Mouse (Mus musculus) midbrain, embryonic 11.5 days (tissue): Measurements from ENCODE around the gene Doc2g. TPM values are rescaled to one million over a fixed set of nuclear protein-coding genes. Genes with fewer than 3 reads are reported as not detected.
"Not testable (repeated sequence)": the region's sequence is repeated elsewhere in the genome, so short reads cannot be mapped to it uniquely, and the experiment has no call there.

Experiments used
- ATAC-seq: fragments of 200-750 bp; cut with Nextera tagmentation; 2 replicates; pipeline ENCODE4 v1.8.0; 2017; ENCODE audit warnings: moderate TSS enrichment, moderate library complexity; ENCODE audit not compliant: low FRiP score
- DNase-seq: peaks from one replicate; pipeline ENCODE4 v3.0.0; 2015; ENCODE audit warnings: low spot score; ENCODE audit errors: missing footprints
- H3K27ac ChIP-seq: fragments of 300-500 bp; sonication (generic); 2 replicates; pipeline ENCODE4 v1.5.1; 2014; ENCODE audit warnings: low read depth, low read length
- H3K27me3 ChIP-seq: fragments of 300-500 bp; sonication (generic); 2 replicates; pipeline ENCODE4 v1.6.1; 2014; ENCODE audit warnings: mild to moderate bottlenecking, low read length, moderate library complexity, mixed read lengths; ENCODE audit not compliant: control insufficient read depth, insufficient read depth
- H3K36me3 ChIP-seq: fragments of 300-500 bp; sonication (generic); 2 replicates; pipeline ENCODE4 v1.6.1; 2014; ENCODE audit warnings: mild to moderate bottlenecking, low read length, moderate library complexity, mixed read lengths; ENCODE audit not compliant: control insufficient read depth, insufficient read depth
- H3K4me1 ChIP-seq: fragments of 300-500 bp; sonication (generic); 2 replicates; pipeline ENCODE4 v1.6.1; 2014; ENCODE audit warnings: low read length; ENCODE audit not compliant: control insufficient read depth, insufficient read depth
- H3K4me2 ChIP-seq: fragments of 300-500 bp; sonication (generic); 2 replicates; pipeline ENCODE4 v1.6.1; 2014; ENCODE audit warnings: mild to moderate bottlenecking, moderate library complexity
- H3K4me3 ChIP-seq: fragments of 300-500 bp; sonication (generic); 2 replicates; pipeline ENCODE4 v1.5.1; 2014; ENCODE audit warnings: low read depth, low read length
- H3K9ac ChIP-seq: fragments of 300-500 bp; sonication (generic); 2 replicates; pipeline ENCODE4 v1.6.1; 2014; ENCODE audit warnings: low read length
- H3K9me3 ChIP-seq: fragments of 300-500 bp; sonication (generic); 2 replicates; pipeline ENCODE4 v1.6.1; 2016; ENCODE audit warnings: low read length; ENCODE audit not compliant: control insufficient read depth
- WGBS: fragments of 180-500 bp; shearing (Covaris S2); extraction: QIAGEN DNeasy Blood & Tissue Kit; methylation state at CpG from one replicate; pipeline ENCODE4 v1.1.7; 2014; 5-methylcytosine and 5-hydroxymethylcytosine counted together
- polyA plus RNA-seq: library from polyadenylated mRNA; unstranded; fragments of >200 nt; fragmentation: Nextera tagmentation; extraction: Ambion mirVana; gene quantifications from 2 replicates; pipeline ENCODE4 v1.2.1, GENCODE M21; 2014

Gene Doc2g
- polyA plus RNA-seq, 1 experiment from 2014 or later = 1.5 TPM

DNA sequence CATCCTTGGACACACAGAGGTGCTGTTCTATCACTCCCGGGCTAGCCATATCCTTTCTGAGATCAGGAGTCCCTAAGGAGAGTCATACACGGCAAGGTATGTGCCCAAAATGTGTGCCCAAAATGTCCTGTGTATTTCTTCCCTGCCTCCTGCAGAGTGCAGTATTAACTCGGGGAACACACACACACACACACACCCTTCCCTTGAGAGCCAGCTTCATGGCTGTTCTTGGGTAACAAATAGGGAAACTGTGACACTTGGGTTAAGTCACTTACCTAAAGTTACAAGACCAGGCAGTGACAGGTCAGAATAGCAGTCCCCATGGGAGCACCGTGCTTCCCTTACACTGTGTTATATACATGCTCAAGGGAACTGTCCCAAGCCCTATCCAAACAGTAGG, 39.1 kb upstream of the Doc2g start:
- no peak for ATAC-seq
- WGBS = 78% methylated on average over 4 of the region's 4 CpGs
- no peak overlapping the region for H3K4me3 ChIP-seq
- no peaks in the 10 kb centered on the region for H3K9me3 ChIP-seq
- H3K4me2 ChIP-seq = no peak overlapping the region
- no peak overlapping the region for H3K27ac ChIP-seq
- no peaks in the 10 kb centered on the region for H3K36me3 ChIP-seq
- no peak for DNase-seq
- H3K27me3 ChIP-seq = no peaks in the 10 kb centered on the region
- no peak overlapping the region for H3K9ac ChIP-seq
- H3K4me1 ChIP-seq = no peaks in the 10 kb centered on the region

DNA sequence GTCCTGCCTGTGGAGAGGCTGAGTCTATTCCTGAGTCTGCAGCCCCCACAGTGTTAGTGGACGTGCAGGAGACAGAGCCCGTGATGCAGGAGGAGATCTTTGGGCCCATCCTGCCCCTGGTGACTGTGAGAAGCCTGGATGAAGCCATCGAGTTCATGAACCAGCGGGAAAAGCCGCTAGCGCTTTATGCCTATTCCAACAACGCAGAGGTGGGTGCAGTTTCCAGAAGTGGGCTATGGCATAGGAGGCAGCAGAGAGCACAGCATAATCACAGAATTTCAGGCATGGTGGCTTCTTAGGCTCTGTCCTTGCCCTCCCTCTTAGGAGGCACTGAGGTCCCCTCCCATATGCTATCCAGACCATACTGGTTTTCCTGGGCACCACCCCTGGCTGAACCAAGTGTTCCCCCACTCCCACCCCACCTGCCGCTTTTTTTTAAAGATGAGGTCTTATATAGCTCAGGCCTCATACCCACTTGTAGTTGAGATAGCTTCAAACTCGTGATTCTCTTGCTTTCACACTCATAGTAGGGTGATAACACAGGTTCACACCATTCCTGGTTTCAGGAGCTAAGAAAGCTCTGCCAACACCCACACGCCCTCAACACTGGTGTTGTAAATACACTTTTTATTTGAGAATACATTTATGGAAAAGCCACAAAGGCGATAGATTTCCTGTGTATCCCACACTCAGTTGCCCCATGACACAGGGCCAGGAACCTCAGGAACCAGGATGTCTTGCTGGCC, 36.6 kb upstream of the Doc2g start:
- 70% methylated on average over 11 of the region's 11 CpGs for WGBS
- Histone ChIP-seq H3K27ac (no peak overlapping the region), H3K27me3 (no peaks in the 10 kb centered on the region), H3K4me1 (no peaks in the 10 kb centered on the region), H3K4me3 (no peak overlapping the region), H3K36me3 (no peaks in the 10 kb centered on the region), H3K4me2 (no peak overlapping the region), H3K9me3 (no peaks in the 10 kb centered on the region), H3K9ac (no peak overlapping the region)
- DNase-seq = peak; percentile 70
- no peak for ATAC-seq

DNA sequence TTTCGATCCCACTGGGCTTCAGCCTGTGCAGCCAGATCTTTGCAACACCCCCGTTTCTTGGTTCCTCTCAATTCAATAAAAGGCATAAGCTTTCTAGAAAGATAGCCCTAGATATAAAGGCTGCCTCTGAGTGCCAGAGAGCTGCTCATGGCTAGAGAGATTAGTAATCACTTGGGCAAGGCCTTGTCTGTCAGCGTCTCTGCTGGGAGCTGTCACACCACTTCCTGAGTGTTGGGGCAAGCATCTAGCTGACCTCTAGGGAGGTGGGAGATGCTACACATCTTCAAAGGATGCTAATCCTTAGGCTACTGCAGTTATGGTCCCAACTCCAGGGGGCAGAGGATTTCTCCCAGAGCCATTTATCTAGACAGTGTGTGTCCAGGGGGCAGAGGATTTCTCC, 35.9 kb upstream of the Doc2g start:
- Histone ChIP-seq H3K9ac (no peak overlapping the region), H3K4me3 (no peak overlapping the region), H3K36me3 (no peaks in the 10 kb centered on the region), H3K4me1 (no peaks in the 10 kb centered on the region), H3K9me3 (no peaks in the 10 kb centered on the region), H3K27ac (no peak overlapping the region), H3K27me3 (no peaks in the 10 kb centered on the region), H3K4me2 (no peak overlapping the region)
- 67% methylated on average over 3 of the region's 3 CpGs for WGBS
- ATAC-seq = no peak
- peak; percentile 17 for DNase-seq

- DNase-seq (no peak), ATAC-seq (no peak)
- Histone ChIP-seq H3K27ac (no peak within 1 kb of the TSS), H3K4me1 (no peaks in the 10 kb centered on the region), H3K4me3 (no peak within 1 kb of the TSS), H3K9ac (no peak within 1 kb of the TSS), H3K36me3 (no peaks in the 10 kb centered on the region), H3K4me2 (no peak within 1 kb of the TSS), H3K9me3 (no peaks in the 10 kb centered on the region), H3K27me3 (no peaks in the 10 kb centered on the region)
- WGBS = 59% methylated on average over 9 of the region's 9 CpGs
Observed at GRCm38 (mm10) chr19:3972229-3972628, 30.9 kb upstream of the Doc2g start, which contains the start of gene Aldh3b2. Aldh3b2 (plus strand) TSS chr19:3972328.

- H3K9ac ChIP-seq, H3K4me1 ChIP-seq, H3K36me3 ChIP-seq, H3K9me3 ChIP-seq, H3K27me3 ChIP-seq, ATAC-seq, H3K4me3 ChIP-seq, H3K27ac ChIP-seq, H3K4me2 ChIP-seq: not testable (repeated sequence)
- 87% methylated on average over 6 of the region's 6 CpGs for WGBS
- DNase-seq = peak; percentile 66
Observed at GRCm38 (mm10) chr19:3974608-3975007, 28.5 kb upstream of the Doc2g start.

GRCm38 (mm10) chr19:3975866-3976265, 27.2 kb upstream of the Doc2g start:
- Histone ChIP-seq H3K4me3 (no peak overlapping the region), H3K9me3 (no peaks in the 10 kb centered on the region), H3K4me2 (no peak overlapping the region), H3K4me1 (no peaks in the 10 kb centered on the region), H3K27me3 (no peaks in the 10 kb centered on the region), H3K27ac (no peak overlapping the region), H3K9ac (no peak overlapping the region), H3K36me3 (no peaks in the 10 kb centered on the region)
- 77% methylated on average over 2 of the region's 2 CpGs for WGBS
- DNase-seq (no peak), ATAC-seq (no peak)

DNA sequence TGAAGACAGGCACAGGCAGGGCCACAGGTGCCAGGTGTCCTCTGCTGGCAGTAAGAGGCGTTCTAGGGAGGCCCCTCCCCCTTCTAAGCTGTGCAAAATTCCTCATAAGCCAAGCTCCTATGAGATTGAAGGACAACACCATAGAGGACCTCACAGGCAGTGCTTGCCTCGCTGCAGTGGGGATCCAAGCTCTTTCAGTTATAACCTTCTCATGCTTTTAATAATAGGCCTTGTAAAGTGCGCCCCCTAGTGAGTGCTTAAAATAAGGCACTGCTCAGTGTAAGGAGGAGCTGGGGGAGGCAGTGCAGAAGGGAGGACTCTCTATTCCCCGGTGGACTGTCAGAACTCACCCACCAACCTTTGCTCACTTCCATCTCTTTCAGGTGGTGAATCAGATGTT, 22.8 kb upstream of the Doc2g start:
- no peaks in the 10 kb centered on the region for H3K27me3 ChIP-seq
- no peak overlapping the region for H3K9ac ChIP-seq
- H3K9me3 ChIP-seq = no peaks in the 10 kb centered on the region
- peak; percentile 97 for DNase-seq
- peak; percentile 62 for ATAC-seq
- peaks cover 13% of the 10 kb centered on the region for H3K4me1 ChIP-seq
- H3K27ac ChIP-seq = no peak overlapping the region
- H3K4me3 ChIP-seq = no peak overlapping the region
- no peaks in the 10 kb centered on the region for H3K36me3 ChIP-seq
- 14% methylated on average over 4 of the region's 4 CpGs for WGBS
- no peak overlapping the region for H3K4me2 ChIP-seq

DNA sequence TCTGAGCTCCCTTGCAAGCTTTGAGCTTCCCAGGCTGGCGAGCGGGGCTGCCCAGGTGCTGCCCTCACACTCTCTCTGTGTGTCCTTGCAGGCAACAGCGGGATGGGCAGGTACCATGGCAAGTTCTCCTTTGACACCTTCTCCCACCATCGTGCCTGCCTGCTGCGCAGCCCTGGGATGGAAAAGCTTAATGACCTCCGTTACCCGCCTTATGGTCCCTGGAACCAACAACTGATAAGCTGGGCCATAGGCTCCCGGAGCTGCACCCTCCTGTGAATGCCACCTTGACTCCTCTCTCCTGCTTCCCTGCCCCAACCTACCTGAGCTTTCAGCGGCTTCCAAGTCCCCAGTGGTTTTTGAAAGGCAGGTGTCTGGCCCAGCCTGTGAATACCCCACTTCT, 22.2 kb upstream of the Doc2g start:
- no peak overlapping the region for H3K9ac ChIP-seq

DNA sequence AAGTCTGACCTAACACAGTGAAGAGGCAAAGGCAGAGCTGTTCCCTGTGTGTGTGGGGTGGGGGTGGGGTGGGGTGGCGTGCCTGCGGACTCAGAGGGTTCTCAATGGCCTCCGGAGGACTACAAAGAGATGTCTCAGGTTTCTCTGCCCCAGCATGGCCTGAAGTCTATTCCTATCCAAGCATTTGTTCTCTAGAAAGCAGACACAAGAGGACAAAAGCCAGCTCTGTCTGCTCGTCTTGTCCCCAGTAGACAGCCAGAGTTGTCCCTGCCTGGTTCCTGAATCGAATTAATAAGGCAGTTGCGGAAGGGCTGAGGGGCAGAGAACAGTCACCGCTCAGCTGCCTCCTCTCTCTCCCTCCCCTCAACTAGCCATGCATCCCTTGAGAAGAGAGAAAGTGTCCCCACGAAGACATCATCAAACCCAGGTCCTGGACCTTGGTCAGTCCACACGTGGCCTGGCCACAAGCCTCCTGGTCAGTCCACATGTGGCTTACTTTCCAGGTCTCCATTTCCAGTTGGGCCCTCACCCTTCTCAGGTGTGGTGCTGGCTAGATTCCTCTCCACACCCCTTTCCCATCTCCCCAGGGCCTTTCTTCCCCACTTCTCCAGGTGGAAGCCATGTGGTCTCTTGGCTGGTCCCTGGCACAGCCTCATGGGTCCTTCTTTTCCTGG, 19.4 kb upstream of the Doc2g start:
- WGBS = 33% methylated on average over 9 of the region's 9 CpGs
- no peak for ATAC-seq
- H3K9me3 ChIP-seq = peaks cover under 1% of the 10 kb centered on the region; the same call in 1 of the 2 replicates
- no peaks in the 10 kb centered on the region for H3K27me3 ChIP-seq
- no peak overlapping the region for H3K4me3 ChIP-seq
- peaks cover 15% of the 10 kb centered on the region for H3K4me1 ChIP-seq
- H3K36me3 ChIP-seq = no peaks in the 10 kb centered on the region
- no peak overlapping the region for H3K4me2 ChIP-seq
- H3K9ac ChIP-seq = no peak overlapping the region
- no peak overlapping the region for H3K27ac ChIP-seq
- DNase-seq = peak; percentile 88

More for the DNA sequence above, 22.2 kb upstream of the Doc2g start:
- 74% methylated on average over 9 of the region's 9 CpGs for WGBS
- DNase-seq (no peak), ATAC-seq (no peak)
- H3K4me1 ChIP-seq = peaks cover 15% of the 10 kb centered on the region
- no peak overlapping the region for H3K4me2 ChIP-seq
- no peak overlapping the region for H3K27ac ChIP-seq
- no peak overlapping the region for H3K4me3 ChIP-seq
- H3K27me3 ChIP-seq = no peaks in the 10 kb centered on the region
- H3K36me3 ChIP-seq = no peaks in the 10 kb centered on the region
- no peaks in the 10 kb centered on the region for H3K9me3 ChIP-seq
